Mouse (Mus musculus) liver, embryonic 14.5 days (tissue): ENCODE results near the gene Ksr2.

Source experiments
- CTCF ChIP-seq: IDR thresholded peaks from 2 replicates; pipeline ENCODE4 v1.5.1; 2016; ENCODE audit warnings: antibody characterized with exemption, low read depth, control low read depth
- EP300 ChIP-seq: IDR thresholded peaks from 2 replicates; pipeline ENCODE4 v1.6.1; 2016; ENCODE audit warnings: antibody characterized with exemption, low read depth

- TF ChIP-seq CTCF (no peak), EP300 (no peak)
Measured at GRCm38 (mm10) chr5:117572428-117572827, 158.6 kb downstream of the Ksr2 start.
